Mouse (Mus musculus): Measurements from ENCODE around the gene Nxph4.
A peak's percentile ranks its signal among the peaks of the same experiment; 100 is the strongest.

Nxph4 gene

GRCm38 (mm10) chr10:127515271-127515982 lies 18.9 kb downstream of the Nxph4 start:
- no peak for DNase-seq (ENCODE audit: low spot score)

DNA sequence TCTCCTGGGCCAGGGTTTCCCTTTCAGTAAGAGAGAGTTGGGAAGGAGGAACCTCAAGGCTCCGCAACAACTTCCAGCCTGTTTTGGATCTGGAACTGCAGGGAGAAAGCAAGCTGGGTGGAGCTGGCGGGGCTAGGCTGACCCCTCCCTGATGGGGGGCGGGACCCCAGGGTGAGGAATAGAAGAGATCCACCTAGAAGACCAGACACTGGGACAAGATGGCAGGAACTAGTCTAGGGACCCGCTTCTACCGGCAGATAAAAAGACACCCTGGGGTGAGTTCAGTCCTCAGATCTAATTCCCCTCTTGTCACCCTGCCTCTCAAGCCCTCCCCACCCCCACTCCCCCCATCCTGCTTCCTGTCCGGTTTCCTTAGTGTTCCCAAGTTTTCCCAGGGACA lies 19.6 kb downstream of the Nxph4 start, which contains the start of gene Ndufa4l2:
Ndufa4l2 (plus strand) TSS at position 204 of the 400 bp plus-strand sequence.
- DNase-seq (ENCODE audit: low spot score), result no peak

- DNase-seq (ENCODE audit: low spot score), result no peak
These were observed 20.2 kb downstream of the Nxph4 start for GRCm38 (mm10) chr10:127514111-127514698.

GRCm38 (mm10) chr10:127513501-127514091 lies 20.8 kb downstream of the Nxph4 start:
- no peak for DNase-seq (ENCODE audit: low spot score)

GRCm38 (mm10) chr10:127512813-127513212 lies 21.5 kb downstream of the Nxph4 start:
- peak; percentile 89 for DNase-seq (ENCODE audit: low spot score)

GRCm38 (mm10) chr10:127512307-127512666 lies 22.1 kb downstream of the Nxph4 start:
- no peak for DNase-seq (ENCODE audit: low spot score)

DNA sequence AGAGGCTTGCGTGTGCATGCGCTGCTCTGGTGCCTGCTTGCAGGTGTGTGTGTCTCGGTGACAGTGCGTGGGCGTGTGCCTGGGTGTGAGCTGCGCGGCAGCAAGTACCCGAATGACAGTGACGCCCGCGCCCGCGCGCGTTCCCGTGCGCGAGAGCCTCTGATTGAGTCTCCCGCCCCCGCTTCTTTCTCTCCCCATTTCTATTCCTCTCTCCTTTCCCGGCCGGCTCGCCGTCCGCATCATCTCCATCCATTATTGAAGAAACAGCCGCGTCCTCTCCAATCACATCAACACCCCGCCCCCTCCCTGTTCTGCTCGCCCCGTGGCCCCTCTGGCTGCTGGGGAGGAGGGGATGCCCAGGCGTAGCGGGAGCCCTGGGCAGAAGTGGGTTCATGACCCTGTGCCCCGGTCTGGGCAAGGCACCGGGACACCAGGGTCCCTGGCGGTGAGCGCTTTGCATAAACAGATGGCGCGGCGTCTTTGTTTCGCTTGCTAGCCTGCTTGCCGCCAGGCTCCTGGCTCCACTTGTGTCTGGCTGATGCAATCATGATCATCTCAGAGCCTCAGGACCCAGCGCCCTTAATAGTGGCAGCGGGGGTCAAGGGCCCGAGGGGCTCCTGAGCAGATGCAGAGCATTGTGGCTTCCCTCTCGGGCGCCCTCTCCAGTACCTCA lies 22.6 kb downstream of the Nxph4 start:
- no peak for DNase-seq (ENCODE audit: low spot score)

GRCm38 (mm10) chr10:127510895-127511617 lies 23.3 kb downstream of the Nxph4 start:
- DNase-seq (ENCODE audit: low spot score), result no peak

- DNase-seq (ENCODE audit: low spot score), result no peak
These were observed 24.3 kb downstream of the Nxph4 start for GRCm38 (mm10) chr10:127509837-127510701.

DNA sequence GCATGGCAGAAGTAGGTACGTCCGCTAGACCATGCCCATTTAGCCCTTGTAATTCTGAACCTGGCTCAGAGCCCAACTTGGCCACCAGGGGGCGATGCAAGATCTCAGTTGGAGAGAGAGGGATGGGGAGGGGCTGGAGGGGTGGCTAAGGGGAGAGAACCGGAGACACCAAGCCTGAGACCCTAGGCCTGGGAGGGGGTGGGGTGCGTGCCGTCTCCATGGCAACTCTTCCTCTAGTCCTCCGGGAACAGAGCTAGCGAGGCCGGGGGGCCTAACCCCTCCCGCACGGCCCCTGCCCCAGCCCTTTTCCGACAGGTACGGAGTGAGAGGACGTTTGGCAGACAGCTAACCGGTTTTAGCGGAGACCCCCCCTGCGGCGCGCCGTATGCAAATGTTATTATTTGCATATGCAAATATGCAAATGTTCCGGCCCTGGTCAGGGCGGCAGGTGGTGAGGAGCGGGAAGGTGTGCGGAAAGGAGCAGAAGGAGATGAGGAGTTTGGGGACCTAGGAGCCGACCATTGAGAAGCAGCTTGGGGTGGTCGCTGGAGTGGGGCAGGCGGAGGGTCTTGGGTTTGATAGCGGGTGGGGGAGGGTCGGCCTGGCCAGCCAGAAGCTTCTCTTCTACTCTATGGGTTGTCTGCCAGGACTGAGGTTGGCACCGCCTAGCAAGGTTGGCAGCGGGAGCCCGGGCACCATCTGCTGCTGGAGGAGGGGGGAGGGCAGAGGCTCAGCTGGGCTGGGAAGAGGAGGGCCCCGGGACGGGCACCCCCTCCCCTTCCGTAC lies 25.1 kb downstream of the Nxph4 start:
- DNase-seq (ENCODE audit: low spot score), result peak; percentile 87

DNA sequence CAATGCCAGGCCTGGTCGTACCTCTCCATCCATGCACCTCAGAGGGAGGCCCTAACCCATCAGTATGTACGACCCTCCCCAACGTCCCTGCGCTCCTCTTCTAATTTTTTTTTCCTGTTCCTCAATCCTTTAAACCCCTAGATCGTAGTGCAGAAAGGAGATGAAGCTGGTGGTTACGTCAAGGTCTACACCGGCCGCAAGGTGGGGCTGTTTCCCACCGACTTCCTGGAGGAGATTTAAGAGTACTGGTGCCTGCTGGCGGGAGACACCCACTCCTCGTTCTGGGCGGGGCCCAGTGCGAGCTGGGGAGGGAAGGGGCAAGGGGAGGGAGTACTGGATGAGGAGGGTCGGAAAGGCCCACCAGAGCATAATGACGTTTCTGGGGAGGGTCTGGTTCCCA lies 26.1 kb downstream of the Nxph4 start:
- peak; percentile 70 for DNase-seq (ENCODE audit: low spot score)

GRCm38 (mm10) chr10:127500894-127501893 lies 33.2 kb downstream of the Nxph4 start, which contains the start of gene Stac3:
Gene Stac3, plus strand, starts transcription at chr10:127501686.
- DNase-seq (ENCODE audit: low spot score), result no peak

- DNase-seq (ENCODE audit: low spot score), result no peak
These were observed 34.3 kb downstream of the Nxph4 start for GRCm38 (mm10) chr10:127500042-127500441.

- DNase-seq (ENCODE audit: low spot score), result no peak
These were observed 34.8 kb downstream of the Nxph4 start for GRCm38 (mm10) chr10:127499516-127499915.

GRCm38 (mm10) chr10:127496156-127496555 lies 38.2 kb downstream of the Nxph4 start:
- DNase-seq (ENCODE audit: low spot score), result no peak

GRCm38 (mm10) chr10:127492118-127492517 lies 42.2 kb downstream of the Nxph4 start:
- DNase-seq (ENCODE audit: low spot score), result no peak

DNA sequence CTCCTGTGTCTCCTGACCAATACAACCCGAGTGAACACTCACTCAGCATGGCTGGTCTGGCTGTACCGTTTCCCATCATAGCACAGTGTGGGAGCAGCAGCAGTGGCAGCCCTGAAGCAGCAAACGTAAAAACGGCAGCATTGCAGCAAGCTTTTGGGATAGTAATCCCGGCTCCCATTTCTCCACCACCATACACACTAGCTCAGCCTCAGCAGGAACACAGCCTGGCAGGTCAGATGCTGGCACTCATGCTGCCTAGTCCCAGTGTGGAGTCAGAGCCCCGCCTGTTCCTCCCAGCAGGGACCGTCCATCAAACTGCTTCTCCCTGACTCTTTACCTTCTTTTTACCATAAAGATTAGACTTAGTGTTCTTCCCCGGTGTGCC lies 43.2 kb downstream of the Nxph4 start:
- DNase-seq (ENCODE audit: low spot score), result no peak

- DNase-seq (ENCODE audit: low spot score), result no peak
These were observed 43.9 kb downstream of the Nxph4 start for GRCm38 (mm10) chr10:127490160-127491127.

All from testis, postnatal 14 days (tissue).